Mouse (Mus musculus) hindbrain, embryonic 16.5 days (tissue): ENCODE data around the gene Krt14. TPM values are rescaled to one million over a fixed set of nuclear protein-coding genes. Genes with fewer than 3 reads are reported as not detected.
"Not testable (repeated sequence)": the region's sequence is repeated elsewhere in the genome, so short reads cannot be mapped to it uniquely, and the experiment has no call there.

Experiments
- ATAC-seq: fragments of 200-750 bp; cut with Nextera tagmentation; 2 replicates; pipeline ENCODE4 v1.8.0; 2017; ENCODE audit warnings: moderate TSS enrichment, moderate library complexity
- H3K27ac ChIP-seq: fragments of 300-500 bp; sonication (generic); 2 replicates; pipeline ENCODE4 v1.5.1; 2014; ENCODE audit warnings: low read depth, mild to moderate bottlenecking, control low read depth, low read length, moderate library complexity
- H3K27me3 ChIP-seq: fragments of 300-500 bp; sonication (generic); replicated peaks from 2 replicates; pipeline ENCODE4 v1.6.1; 2014; ENCODE audit warnings: low read length; ENCODE audit not compliant: control insufficient read depth, insufficient read depth
- H3K36me3 ChIP-seq: fragments of 300-500 bp; sonication (generic); 2 replicates; pipeline ENCODE4 v1.6.1; 2014; ENCODE audit warnings: mild to moderate bottlenecking, low read length, moderate library complexity, mixed read lengths; ENCODE audit not compliant: control insufficient read depth, insufficient read depth
- H3K4me1 ChIP-seq: fragments of 300-500 bp; sonication (generic); 2 replicates; pipeline ENCODE4 v1.6.1; 2014; ENCODE audit warnings: low read depth, low read length; ENCODE audit not compliant: control insufficient read depth, insufficient read depth
- H3K4me2 ChIP-seq: fragments of 300-500 bp; sonication (generic); 2 replicates; pipeline ENCODE4 v1.6.1; 2014; ENCODE audit warnings: mild to moderate bottlenecking, low read length, control low read depth, moderate library complexity
- H3K4me3 ChIP-seq: fragments of 300-500 bp; sonication (generic); 2 replicates; pipeline ENCODE4 v1.5.1; 2014; ENCODE audit warnings: mild to moderate bottlenecking, low read length, control low read depth, moderate library complexity
- H3K9ac ChIP-seq: fragments of 300-500 bp; sonication (generic); 2 replicates; pipeline ENCODE4 v1.6.1; 2014; ENCODE audit warnings: low read depth, mild to moderate bottlenecking, control low read depth, low read length, moderate library complexity
- H3K9me3 ChIP-seq: fragments of 300-500 bp; sonication (generic); 2 replicates; pipeline ENCODE4 v1.6.1; 2014; ENCODE audit warnings: mild to moderate bottlenecking, low read length, moderate library complexity; ENCODE audit not compliant: control insufficient read depth
- WGBS: fragments of 180-500 bp; shearing (Covaris S2); extraction: QIAGEN DNeasy Blood & Tissue Kit; methylation state at CpG from one replicate; pipeline ENCODE4 v1.1.7; 2014; 5-methylcytosine and 5-hydroxymethylcytosine counted together
- polyA plus RNA-seq: library from polyadenylated mRNA; unstranded; fragments of >200 nt; fragmentation: Nextera tagmentation; extraction: Ambion mirVana; gene quantifications from 2 replicates; pipeline ENCODE4 v1.2.1, GENCODE M21; 2015

Gene Krt14
- 0.55 TPM in 1 of 2 replicates, not detected in the other for polyA plus RNA-seq

DNA sequence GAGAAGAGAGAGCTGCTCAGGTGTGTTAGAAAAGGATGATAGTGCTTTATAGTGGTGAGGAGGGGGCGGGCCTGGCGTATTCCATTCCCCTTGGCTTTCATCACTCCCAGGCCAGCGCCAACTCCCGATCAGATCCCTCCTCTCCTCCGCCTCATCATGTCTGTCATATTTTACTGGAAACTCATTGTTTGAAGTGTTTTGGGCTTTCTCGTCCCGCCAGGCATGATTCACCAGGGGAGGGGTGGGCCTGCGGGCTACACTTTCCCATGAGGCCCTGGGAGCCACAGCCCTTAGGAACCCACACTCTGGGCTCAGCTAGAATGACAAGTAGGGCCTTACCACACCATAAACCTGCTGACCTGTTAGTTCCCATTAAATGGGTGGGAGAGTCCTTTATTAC lies at the start of gene Krt14:
Gene Krt14 (minus strand): TSS at position 51 of the 400 bp plus-strand sequence.
- Histone ChIP-seq H3K9me3 (no peaks in the 10 kb centered on the region), H3K36me3 (no peaks in the 10 kb centered on the region), H3K27me3 (no peaks in the 10 kb centered on the region), H3K9ac (no peak within 1 kb of the TSS), H3K4me3 (no peak within 1 kb of the TSS), H3K4me2 (no peak within 1 kb of the TSS), H3K4me1 (no peaks in the 10 kb centered on the region), H3K27ac (no peak within 1 kb of the TSS)
- no peak for ATAC-seq
- WGBS: 92% methylated on average over 8 of the region's 8 CpGs

DNA sequence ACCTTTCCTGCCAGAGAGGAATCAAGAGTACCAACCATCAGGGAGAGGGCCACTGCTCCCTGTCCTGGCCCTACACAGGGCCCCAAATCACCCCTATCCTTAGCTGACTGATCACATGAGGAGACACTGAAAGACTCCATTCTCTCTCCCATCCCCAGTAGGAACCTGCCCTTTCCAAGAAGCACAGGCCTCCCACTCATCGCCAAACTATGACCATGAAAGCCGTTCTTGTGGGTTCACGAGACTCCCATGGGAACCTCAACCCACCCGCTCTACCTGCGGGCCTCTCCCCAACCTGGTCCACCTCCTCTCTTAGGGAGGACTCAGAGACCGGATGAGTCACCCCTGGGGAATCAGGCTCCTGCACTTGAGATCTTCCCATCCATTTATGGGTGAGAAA lies 48.2 kb upstream of the Krt14 start:
- no peak for ATAC-seq
- WGBS: 88% methylated on average over 6 of the region's 6 CpGs

DNA sequence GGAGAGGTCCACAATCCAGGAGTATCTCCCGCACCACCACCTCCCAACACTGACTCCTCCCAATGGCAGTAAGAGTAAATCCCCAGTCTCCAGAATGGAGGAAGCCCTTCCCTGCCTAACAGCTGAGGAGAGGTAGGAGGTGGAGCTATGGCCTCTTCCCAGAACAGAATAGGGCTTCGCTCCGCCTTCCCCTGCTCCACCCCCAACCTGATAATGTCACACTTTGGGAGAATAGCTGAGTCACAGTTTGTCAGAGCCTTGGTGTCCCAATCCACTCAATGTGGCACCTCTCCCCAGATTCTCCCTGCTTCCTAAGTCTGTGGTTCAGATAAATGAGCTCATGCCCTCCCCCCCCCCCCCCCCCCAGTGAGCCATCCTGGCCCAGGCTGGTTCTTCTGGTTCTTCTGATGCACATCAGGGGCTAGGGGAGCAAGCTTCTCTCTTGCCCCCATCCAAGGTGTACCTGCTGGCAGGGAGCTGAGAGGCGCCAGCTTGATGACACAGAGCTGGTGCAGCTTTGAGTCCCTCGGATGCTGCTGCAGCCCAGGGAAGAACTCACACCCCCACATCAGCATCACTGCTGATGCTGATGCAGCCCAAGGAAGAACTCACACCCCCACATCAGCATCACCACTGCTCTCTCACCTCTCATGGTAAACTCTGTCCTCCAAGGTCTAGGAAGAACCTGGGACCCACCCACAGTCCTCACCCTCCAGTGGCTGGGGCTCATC lies 47.2 kb upstream of the Krt14 start:
- no peak for ATAC-seq
- 76% methylated on average over 5 of the region's 5 CpGs for WGBS
- H3K4me1 ChIP-seq: no peaks in the 10 kb centered on the region
- H3K9me3 ChIP-seq: no peaks in the 10 kb centered on the region
- H3K27ac ChIP-seq: no peak overlapping the region
- H3K36me3 ChIP-seq: no peaks in the 10 kb centered on the region
- no peak overlapping the region for H3K9ac ChIP-seq
- H3K4me2 ChIP-seq: no peak overlapping the region
- no peak overlapping the region for H3K4me3 ChIP-seq
- H3K27me3 ChIP-seq: no peaks in the 10 kb centered on the region

More for the DNA sequence above, 48.2 kb upstream of the Krt14 start:
- Histone ChIP-seq H3K9me3 (no peaks in the 10 kb centered on the region), H3K27me3 (no peaks in the 10 kb centered on the region), H3K9ac (no peak overlapping the region), H3K36me3 (no peaks in the 10 kb centered on the region), H3K4me2 (no peak overlapping the region), H3K4me3 (no peak overlapping the region), H3K27ac (no peak overlapping the region), H3K4me1 (no peaks in the 10 kb centered on the region)

DNA sequence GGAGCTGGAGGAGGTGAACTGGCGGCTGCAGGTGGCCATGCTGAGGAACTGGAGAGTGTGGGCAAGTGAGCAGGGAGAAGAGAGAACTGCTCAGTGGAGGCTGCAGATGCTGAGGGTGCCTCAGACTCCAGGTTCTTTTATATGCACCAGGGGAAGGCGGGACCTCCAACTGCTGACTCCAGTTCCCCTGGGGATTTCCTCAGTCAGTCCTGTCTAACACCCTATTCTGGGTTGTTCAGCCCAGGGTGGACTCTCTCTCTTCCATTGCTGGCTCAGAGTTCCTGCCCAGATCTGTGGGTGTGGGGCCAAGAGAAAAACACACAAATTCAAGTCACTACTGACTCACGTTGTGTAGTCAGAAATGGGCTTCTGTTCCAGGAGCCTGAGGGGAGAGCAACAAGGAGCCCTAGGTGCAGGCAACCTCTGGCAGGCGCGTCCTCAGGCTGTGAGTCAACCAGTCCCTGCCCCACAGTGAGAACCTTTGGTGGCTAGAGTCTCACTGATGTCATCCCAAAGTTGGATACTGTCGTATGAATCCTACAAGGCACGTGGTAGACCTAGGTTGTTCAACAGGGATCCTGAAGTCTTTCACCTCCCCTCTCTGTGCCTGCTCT lies 41.6 kb upstream of the Krt14 start, which contains the start of gene Krt16:
Gene Krt16 (minus strand): TSS at position 51 of the 614 bp plus-strand sequence.
- 93% methylated on average over 7 of the region's 7 CpGs for WGBS
- Histone ChIP-seq H3K9ac (no peak within 1 kb of the TSS), H3K27me3 (no peaks in the 10 kb centered on the region)

DNA sequence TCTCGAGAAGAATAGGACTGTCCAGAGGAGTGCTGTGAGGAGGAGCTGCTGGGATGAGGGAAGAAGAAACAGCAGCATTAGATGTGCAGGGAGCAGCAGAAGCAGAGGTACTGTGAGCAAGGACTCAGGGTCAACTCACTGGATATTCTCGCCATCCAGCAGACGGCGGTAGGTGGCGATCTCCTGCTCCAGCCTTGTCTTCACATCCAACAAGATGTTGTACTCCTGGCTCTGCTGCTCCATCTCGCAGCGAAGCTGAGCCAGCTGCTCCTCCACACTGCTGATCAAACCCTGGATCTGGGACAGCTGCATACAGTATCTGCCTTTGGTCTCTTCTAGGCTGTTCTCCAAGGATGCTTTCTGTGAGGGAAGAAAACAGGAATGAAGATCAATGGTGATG lies 39.1 kb upstream of the Krt14 start:
- ATAC-seq, H3K4me3 ChIP-seq, H3K9me3 ChIP-seq, H3K36me3 ChIP-seq, H3K27me3 ChIP-seq, H3K4me1 ChIP-seq, H3K9ac ChIP-seq, H3K27ac ChIP-seq, H3K4me2 ChIP-seq: not testable (repeated sequence)
- 68% methylated on average over 7 of the region's 7 CpGs for WGBS

More for the DNA sequence above, 41.6 kb upstream of the Krt14 start, which contains the start of gene Krt16:
- ATAC-seq: no peak
- H3K9me3 ChIP-seq: no peaks in the 10 kb centered on the region
- no peaks in the 10 kb centered on the region for H3K36me3 ChIP-seq
- H3K4me2 ChIP-seq: no peak within 1 kb of the TSS
- H3K4me3 ChIP-seq: no peak within 1 kb of the TSS
- H3K27ac ChIP-seq: no peak within 1 kb of the TSS
- no peaks in the 10 kb centered on the region for H3K4me1 ChIP-seq

DNA sequence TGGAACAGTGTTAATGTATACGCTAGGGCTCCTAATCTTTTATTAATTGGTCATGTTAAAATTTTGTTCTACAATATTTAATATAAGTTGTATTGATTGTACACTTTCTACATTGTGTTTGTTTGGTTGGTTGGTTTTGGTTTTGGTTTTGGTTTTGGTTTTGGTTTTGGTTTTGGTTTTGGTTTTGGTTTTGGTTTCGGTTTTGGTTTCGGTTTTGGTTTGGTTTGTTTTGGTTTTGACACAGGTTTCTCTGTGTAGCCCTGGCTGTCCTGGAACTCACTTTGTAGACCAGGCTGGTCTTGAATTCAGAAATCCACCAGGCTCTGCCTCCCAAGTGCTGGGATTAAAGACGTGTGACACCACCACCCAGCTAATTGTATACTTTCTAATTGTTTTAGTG lies 32.9 kb upstream of the Krt14 start:
- not testable (repeated sequence) for H3K9me3 ChIP-seq, H3K4me1 ChIP-seq, H3K27ac ChIP-seq, ATAC-seq, H3K36me3 ChIP-seq, H3K4me3 ChIP-seq, H3K9ac ChIP-seq, H3K4me2 ChIP-seq, H3K27me3 ChIP-seq
- 92% methylated on average over 4 of the region's 4 CpGs for WGBS

DNA sequence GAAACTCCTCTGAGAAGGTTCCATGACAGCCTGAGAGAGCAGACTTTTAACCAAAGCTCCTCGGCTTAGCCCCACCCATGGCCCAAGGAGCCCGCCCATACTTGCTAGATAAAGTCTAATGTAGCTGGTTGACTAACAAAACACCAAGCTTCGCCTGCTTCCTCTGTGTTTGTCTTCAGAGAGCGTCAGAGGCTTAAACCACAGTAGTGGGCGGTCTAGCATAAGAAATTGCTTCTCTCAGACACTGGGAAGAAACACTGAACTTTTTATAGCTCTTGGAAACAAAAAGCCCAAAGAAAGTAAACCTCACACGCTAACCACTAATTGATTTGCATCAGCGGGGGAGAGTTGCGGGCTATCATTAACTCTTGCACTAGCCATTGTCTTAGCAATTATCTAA lies 14.4 kb upstream of the Krt14 start:
- Histone ChIP-seq H3K27me3 (no peaks in the 10 kb centered on the region), H3K27ac (no peak overlapping the region), H3K9me3 (peaks cover 4% of the 10 kb centered on the region; the same call in 1 of the 2 replicates), H3K9ac (no peak overlapping the region), H3K4me3 (no peak overlapping the region), H3K4me2 (no peak overlapping the region), H3K4me1 (no peaks in the 10 kb centered on the region), H3K36me3 (no peaks in the 10 kb centered on the region)
- no peak for ATAC-seq
- 63% methylated on average over 8 of the region's 8 CpGs for WGBS

DNA sequence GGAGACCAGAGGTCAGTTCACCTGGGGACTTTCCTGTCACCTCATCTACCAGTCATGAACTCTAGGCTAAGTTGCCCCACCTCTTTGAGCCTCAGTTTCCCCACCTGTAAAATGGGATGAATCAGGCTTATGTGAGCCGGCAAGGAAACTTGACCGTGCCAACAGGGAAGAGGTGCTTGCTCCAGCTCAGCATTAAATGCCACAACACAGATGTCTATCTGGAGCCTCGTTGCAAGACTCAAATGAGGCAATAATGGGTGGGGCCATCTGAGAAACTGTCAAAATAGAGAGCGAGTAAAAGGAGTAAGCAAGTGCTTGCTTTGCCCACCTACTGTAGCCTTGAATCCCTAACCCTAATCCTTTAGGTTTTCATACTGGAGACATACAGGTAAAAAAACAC lies 12.0 kb upstream of the Krt14 start:
- H3K27me3 ChIP-seq: no peaks in the 10 kb centered on the region
- no peak overlapping the region for H3K4me2 ChIP-seq
- no peak overlapping the region for H3K4me3 ChIP-seq
- H3K27ac ChIP-seq: no peak overlapping the region
- H3K4me1 ChIP-seq: no peaks in the 10 kb centered on the region
- no peaks in the 10 kb centered on the region for H3K36me3 ChIP-seq
- H3K9ac ChIP-seq: no peak overlapping the region
- ATAC-seq: no peak
- H3K9me3 ChIP-seq: no peaks in the 10 kb centered on the region
- WGBS: 84% methylated on average over 4 of the region's 4 CpGs

DNA sequence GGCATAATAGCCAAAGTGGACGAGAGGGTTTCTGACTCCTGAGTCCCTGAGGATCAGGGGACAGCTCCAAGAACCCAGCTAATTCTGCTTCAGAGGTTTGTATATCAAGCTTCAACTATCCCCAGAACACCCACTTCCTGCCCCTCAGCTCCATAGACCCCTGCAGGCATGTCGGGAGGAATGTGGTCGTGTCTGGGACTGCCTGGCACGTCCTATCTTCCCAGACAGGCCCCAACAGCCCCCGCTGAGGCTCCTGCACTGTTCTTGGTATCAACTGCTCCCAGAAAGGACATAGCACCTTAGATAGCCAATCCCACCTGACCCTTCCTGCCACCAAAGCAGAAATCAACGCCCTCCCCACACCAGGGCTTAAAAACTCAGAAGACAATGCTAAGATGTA lies 1.2 kb upstream of the Krt14 start:
- H3K4me3 ChIP-seq: no peak overlapping the region

More for the DNA sequence above, 1.2 kb upstream of the Krt14 start:
- no peaks in the 10 kb centered on the region for H3K36me3 ChIP-seq
- 74% methylated on average over 6 of the region's 6 CpGs for WGBS
- no peak overlapping the region for H3K27ac ChIP-seq
- H3K4me2 ChIP-seq: no peak overlapping the region
- no peaks in the 10 kb centered on the region for H3K4me1 ChIP-seq
- H3K9ac ChIP-seq: no peak overlapping the region
- no peaks in the 10 kb centered on the region for H3K27me3 ChIP-seq
- H3K9me3 ChIP-seq: no peaks in the 10 kb centered on the region
- no peak for ATAC-seq
